Mouse (Mus musculus) WW6 (cell line): ENCODE measurements around the gene Olfr558.

ENCODE experiments used
- DNase-seq: peaks from one replicate; pipeline ENCODE4 v3.0.0-alpha.2; 2013; ENCODE audit warnings: low read depth, low spot score

Gene Olfr558

DNA sequence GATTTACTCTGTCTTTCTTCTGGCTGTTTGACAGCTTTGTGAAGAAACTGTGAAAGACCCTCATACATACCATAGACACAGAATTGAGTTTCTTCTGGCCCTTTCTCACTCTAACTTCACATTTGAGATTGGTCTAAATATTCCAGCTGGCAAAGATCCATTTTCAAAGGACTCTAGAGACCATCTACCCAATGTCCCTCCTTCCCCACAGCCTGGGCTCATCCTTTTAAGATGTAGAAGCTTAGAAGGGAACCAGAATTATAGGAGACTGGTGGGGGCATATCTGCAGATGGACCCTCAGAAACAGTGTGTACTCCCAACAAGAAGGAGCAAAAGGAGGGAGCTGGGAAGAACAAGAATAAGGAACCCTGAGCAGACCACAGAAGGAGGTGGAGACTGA lies at the start of gene Olfr558:
Olfr558 (plus strand) TSS at position 301 of the 400 bp plus-strand sequence.
- no peak for DNase-seq

DNA sequence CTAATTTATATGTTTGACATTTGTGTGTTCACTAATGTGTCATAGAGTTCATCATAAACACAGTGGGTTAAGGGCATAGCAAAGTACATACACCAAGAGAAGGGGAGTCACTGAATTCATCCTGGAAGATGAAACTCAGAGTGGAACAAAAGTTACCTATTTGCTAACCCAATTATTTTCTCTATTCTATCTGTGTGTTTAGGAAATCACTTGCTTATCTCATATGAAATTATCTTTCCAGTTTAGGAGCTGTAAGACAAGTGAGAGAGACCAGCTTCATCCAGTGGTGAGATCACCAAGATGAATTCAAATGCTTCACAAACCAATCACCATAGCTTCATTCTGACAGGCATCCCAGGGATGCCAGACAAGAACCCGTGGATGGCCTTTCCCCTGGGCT lies 43.5 kb upstream of the Olfr558 start, which contains the start of gene Olfr555:
Olfr555 (plus strand) TSS at position 301 of the 400 bp plus-strand sequence.
- no peak for DNase-seq

DNA sequence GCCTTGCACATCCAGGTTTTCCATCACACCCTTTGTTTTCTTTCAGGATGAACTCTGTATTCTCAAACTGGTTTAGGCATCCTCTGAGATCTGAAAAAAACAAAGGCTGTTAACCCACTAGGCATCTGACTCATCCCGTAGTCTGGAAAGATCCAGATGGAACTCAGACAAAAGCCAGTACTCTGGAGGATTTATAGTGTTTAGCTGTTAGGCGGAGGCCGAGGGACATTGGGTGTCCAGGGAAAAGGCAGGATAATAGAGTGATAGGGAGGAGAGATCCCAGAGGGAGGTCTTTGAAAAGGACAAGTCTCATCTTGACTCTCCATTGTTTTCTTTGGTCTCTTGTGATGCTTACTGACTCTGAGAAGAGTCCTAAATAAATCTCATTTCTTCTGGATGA lies 37.4 kb upstream of the Olfr558 start, which contains the start of gene Olfr556:
Olfr556 (plus strand) TSS at position 301 of the 400 bp plus-strand sequence.
- no peak for DNase-seq

DNA sequence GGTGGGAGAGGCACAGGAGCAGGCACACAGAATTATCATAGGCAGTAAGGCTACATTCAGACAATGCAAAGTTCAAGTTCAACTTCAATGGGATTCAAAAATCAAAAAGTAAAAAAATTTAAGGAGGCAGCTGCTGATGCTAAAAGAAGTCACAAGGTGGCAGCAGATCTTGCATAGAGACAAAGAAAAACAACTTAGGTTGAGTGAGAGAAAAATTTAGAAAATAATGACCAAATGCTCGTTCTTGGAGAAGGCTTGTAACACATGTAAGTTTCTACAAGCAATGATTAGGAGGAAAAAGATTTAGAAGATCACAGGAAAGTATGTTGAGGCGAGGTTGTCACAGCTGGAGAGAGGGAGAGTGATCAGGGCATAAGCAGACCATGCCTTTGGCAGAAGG lies 36.6 kb upstream of the Olfr558 start:
- DNase-seq = no peak

DNA sequence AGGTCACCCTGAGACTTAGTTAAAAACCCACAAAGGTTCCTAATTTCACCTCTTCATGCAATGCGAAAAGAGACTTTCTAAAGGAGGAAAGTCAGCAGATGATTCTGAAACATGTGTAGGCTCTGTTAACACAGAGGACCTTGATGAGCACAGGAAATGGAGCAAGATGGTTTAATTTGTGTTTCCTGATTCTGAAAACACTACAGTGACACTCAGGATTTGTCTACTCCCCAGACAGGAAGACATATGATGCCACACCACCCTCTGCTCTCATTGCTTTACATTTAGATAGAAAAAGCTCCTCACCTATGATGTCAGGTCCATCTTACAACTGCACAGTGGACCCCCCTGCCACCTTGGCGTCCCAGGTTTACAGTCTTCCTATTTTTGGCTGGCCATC lies 25.8 kb upstream of the Olfr558 start:
- DNase-seq = no peak

DNA sequence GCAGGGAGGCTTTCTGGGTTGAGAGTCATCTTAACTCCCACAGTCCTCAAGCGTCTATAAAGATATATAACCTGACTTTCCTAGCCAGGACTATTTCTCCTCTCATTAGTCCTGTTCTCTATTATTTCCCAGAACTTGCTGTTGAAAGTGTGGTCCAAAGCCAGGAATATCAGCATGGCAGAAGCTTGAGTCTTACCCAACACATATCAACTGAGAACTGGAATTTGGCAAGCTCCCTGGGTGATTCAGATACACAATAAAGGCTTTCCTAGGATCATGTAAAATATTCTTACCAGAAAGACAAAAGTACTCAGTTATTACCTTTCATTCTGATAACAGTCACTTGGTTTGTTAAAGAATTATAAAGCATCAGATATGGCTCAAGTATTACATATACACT lies 20.1 kb upstream of the Olfr558 start:
- no peak for DNase-seq

DNA sequence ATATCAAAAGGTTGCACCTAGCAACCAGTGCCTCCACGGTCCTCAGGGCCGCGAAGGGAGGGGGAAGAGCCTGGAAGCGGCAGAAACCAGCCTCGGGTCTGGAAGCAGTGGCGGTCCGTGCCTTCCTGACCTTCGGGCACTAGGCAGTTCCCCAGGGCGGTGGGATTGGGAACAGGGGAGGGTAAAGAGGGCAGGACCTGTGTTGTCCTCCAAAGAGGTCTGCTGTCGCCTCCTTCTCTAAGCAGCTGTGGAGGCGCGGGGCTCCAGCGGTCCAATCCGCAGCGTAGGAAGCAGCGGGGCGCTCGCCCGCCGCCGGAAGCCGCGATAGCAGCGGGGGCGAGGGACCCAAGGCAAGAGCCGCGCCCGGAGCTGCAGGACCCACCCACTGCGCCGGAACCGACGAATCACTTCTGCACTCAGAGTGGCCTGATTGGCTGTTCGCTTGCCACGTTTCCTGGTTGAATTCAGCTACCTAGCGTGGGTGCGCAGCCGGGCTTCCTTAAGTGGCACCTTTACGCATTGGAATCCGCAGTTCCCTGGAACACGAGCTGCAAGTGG lies 15.0 kb upstream of the Olfr558 start, which contains the start of gene Trim68:
Trim68 (minus strand) TSS at position 384 of the 558 bp plus-strand sequence.
- peak; percentile 67 for DNase-seq

DNA sequence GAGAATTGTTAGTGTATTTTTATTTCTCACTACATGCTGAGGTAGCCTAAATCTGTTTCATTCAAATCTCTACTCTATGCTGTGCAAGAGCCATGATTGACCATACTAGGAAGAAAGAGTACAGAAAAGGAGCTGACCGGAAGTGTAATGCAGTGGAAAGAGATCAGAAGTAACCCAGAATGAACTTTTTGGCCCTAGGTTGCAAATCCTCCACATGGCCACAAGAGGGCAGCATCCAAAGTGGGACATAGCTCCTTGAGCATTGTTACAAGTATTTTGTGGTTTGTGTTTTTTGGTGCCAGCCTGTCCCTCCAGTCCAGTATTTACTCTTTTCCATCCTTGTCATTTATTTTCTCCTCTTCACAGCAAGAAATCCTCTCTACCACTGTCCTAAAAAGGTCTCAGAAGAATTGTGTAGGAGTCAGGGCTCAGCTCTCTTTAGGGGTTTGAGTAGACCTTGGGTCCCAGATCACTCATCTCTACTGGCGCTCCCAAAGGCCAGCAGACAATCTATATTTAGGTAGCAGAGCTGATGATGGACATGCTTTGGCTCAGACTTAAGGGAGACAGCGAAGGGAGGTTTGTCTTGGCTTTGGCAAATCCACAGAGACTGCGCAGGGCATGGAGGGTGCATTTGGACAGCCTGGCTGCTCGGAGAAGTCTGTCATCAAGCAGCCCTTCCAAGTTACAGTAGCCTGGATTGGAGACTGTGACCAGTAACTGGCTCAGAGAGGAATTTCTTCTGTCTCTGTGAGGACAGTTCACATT lies 6.5 kb upstream of the Olfr558 start, which contains the start of gene Olfr557:
Olfr557 (plus strand) TSS at position 553 of the 768 bp plus-strand sequence.
- no peak for DNase-seq

DNA sequence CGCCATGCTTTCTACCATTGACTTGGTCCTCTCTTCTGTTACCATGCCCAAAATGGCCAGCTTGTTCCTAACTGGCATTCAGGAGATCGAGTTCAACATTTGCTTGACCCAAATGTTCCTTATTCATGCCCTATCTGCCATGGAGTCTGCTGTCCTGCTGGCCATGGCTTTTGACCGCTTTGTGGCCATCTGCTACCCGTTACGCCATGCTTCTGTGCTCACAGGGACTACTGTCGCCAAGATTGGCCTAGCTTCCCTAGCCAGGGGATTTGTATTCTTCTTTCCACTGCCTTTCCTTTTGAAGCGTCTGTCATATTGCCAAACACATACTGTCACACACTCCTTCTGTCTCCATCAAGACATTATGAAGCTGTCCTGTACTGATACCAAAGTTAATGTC lies 3.6 kb upstream of the Olfr558 start:
- no peak for DNase-seq

DNA sequence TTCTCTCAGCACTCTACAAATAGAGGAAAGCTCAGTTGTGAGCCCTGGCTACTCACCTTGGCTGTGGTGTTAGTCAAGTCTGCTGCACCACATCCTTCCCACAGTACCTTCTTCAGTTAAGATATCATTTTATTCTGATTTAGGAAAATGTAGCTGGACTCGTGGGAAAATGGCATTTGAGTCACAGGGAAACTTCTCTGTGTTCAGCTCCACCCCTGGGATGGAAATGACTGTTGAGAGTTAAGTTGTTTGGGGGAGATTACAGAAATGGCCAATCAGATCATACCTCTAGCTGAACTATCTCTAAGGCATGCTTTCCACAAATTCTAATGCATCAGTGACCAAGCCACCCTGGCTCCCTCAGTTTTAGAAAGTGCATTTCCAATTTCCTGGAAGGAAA lies 17.0 kb downstream of the Olfr558 start, which contains the start of gene Olfr33:
Olfr33 (minus strand) TSS at position 101 of the 400 bp plus-strand sequence.
- no peak for DNase-seq

DNA sequence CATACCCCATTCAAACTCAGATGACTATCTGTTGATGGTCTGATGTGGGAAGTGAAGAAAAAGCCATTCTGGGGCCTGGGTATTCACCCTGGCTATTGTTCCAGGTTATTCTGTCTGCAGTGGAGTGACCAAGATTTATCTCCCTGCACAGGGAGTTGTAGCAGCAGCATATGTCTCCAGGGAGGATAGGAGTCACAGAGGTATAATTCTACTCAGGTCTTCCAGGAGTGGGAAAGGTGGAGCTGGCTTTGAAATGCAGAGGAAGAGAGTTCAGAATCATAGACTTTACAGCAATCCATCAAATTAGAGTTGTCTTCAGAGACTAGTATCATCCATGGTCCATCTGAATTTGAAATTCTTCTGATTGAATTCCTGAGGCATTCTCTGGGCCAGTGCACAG lies 25.4 kb downstream of the Olfr558 start, which contains the start of gene Olfr559:
Olfr559 (minus strand) TSS at position 101 of the 400 bp plus-strand sequence.
- DNase-seq = no peak

DNA sequence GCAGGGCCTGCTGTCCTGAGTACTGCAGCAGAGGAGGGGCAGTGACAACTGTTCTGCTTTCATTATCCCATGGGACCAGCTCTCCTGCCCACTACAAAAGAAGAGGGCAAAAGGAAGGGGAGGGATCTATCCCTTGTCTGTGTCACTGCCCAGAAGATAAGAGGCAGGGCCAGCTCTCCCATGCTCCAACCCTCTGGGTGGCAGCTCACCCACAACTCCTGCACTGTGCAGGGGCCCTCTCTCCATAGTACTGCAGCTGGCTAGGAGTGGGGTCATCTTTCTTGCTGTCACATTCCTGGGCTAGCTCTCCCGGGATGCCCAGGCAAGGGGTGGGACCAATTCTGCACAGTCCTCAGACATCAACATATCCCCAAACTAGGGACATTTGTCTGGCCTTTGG lies 31.8 kb downstream of the Olfr558 start:
- DNase-seq = no peak

DNA sequence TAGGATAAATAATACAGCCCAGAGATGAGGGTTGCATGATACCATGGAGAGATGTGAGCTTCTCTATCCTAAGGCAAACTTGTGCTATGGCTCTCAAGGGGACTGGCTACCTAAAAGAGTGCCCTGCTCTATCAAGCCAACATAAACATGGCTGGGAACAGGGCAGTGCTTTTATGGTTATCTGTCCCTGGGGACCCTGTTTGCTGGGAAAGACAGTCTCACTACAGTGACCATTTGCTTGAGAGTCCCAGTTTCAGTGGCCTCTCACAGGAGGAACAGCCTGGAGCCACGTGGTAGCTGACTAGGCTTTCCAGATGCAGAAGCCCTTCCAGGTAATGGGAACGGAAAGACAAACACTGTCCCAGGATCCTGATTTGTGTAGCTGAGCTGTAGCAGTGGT lies 35.7 kb downstream of the Olfr558 start:
- DNase-seq = no peak

DNA sequence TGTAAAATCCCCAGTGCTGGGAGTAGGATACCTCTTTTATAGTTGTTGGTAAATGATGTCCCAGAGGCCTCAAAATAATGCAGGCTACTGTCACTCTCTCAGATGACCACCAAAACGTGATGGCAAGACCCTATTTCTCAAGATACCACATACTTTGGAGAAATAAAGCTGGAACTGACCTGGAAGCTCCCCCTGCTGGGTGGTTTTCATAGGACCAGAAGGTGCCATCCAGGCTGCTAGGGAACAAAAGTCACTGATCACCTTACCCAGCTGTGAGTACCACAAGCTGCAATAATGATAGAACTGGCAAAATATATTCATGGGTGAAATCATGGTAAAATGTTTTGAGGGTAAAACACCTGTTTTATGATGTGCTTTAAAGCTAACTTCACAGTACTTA lies 50.1 kb downstream of the Olfr558 start:
- no peak for DNase-seq

DNA sequence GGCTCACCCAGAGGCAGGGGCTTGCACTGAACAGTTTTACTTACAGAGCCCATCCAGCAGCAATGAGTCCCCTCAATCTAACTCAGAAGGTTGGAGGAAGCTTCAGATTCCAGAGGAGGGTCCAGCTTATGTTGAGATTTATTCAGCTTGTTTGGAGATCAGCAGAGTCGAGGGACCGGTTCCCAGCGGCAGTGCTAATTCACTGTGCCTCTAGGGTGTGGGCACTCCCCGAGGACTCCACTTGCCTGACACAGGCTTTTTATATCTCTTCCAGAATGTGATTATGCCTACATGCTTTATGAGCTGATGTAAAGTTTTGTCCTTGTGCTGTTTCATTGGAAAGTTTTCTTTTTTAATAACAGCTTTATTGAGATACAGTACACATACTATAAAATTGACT lies 57.3 kb downstream of the Olfr558 start, which contains the start of the genes Olfr560 and Olfr78:
Olfr560 (minus strand) TSS at position 101 of the 400 bp plus-strand sequence.
Olfr78 (minus strand) TSS at position 206 of the 400 bp plus-strand sequence.
- DNase-seq = no peak
